Mouse (Mus musculus) lung, postnatal 25 days (tissue): ENCODE results near the gene Pde4b.

Source experiments
- DNase-seq: peaks from one replicate; pipeline ENCODE4 v3.0.0; 2022; ENCODE audit warnings: low spot score

Pde4b gene

DNA sequence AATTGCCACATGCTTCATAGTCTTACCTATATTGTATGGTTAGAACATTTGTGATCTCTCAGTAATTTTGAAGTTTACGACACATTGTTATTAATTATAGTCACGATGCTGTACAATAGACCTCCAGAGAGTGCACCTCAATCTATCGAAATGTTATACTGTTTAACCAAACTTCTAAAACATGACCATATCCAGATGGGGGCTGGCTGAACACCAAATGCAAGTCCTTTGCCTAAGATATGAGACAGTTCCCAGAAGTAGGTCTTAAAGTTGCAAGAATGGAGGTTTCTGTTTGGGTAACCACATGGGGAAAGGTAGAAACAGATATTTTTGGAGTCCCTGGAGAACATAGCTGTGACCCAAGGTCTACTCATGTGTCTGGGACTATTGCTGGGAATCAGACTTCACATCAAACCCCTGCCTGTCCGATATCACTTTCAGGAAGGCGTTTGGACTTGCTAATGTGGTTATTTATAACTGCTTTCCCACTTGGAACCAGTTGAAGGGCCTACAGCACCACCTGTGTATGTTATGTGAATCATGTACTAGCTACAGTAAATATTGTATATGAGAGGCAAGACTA is 452.3 kb downstream of the Pde4b start:
- no peak for DNase-seq

DNA sequence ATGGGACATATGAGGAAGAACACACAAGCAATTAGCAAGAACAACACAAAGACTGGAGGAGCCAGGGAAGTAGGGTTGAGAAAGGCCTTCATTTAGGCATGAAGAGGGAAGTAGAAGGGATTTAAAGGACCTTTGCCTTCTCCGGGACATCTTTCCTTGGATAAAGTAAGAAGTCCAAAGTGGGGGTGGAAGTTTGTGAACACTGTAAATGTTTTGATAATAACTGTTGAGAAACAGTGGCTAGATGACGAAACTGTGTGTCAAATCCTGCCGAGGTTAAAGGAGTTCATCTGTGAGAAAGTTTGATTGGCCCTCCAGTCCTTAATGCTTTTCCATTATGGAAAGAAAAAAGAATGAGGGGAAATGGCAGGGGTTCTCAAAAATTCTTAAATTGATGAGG is 455.6 kb downstream of the Pde4b start:
- DNase-seq, result no peak

DNA sequence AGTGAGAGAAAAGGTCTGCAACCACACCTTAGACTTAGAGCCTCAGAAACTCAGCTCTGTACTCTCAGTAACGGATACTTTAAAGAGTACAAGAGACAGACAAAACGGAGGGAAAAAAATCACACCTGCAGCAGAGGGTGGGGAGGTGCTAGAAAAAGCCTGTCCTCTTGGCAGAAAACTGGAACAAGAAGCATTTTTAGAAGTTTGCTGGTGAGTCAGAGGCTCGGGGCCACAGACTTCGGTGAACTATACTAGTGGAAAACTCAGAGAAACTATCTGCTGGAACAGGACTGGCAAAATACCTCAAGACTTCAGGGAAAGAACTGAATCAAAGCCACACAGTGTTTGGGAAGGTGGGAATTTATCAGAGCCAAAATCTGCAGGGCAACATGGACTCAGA is 457.9 kb downstream of the Pde4b start:
- DNase-seq, result no peak

- no peak for DNase-seq
Observed at GRCm38 (mm10) chr4:102555566-102555965, 468.2 kb downstream of the Pde4b start.

- DNase-seq, result no peak
Observed at GRCm38 (mm10) chr4:102557006-102557405, 469.7 kb downstream of the Pde4b start.

- no peak for DNase-seq
Observed at GRCm38 (mm10) chr4:102557508-102558220, 470.3 kb downstream of the Pde4b start.

DNA sequence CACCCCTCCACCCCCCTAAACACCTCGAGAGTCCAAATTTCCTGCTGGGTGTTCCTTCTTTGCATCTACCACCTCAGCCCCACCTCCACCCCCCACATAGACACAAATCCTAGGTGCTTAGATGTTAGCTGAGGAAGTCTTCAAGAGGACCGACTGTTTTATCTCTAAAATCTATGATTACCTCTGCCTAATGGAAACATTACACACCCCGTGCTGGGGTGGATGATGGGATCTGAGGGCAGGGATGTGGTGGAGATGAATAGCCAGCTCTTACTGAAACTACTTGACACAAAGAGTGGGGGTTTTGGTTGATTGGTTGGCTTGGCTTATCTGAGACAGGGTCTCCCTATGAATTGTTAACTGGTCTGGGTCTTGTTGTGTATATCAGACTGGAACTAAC is 471.0 kb downstream of the Pde4b start:
- DNase-seq, result no peak

GRCm38 (mm10) chr4:102560676-102561280 is 473.4 kb downstream of the Pde4b start:
- DNase-seq, result no peak

GRCm38 (mm10) chr4:102563273-102563855 is 476.0 kb downstream of the Pde4b start:
- DNase-seq, result no peak

- no peak for DNase-seq
Observed at GRCm38 (mm10) chr4:102564286-102564685, 476.9 kb downstream of the Pde4b start.

DNA sequence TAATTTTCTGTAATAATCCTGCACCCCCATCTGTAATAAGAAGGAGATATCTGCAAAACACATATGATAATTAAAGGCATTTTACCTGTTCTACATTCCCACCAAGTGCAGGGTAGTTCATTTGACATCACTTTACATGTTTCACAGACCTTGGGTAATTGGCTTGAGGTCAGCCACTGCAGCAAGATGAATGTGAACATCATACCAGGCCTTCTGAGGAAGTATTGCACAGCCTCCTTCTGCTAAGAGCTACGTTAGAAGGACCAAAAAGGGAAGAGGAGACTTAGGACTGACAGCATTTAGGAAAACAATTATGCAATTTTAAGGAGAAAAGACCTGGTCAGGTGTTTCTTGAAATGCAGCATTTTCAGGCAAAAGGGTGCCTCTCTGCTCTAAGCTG is 479.1 kb downstream of the Pde4b start:
- no peak for DNase-seq

GRCm38 (mm10) chr4:102567111-102567510 is 479.8 kb downstream of the Pde4b start:
- DNase-seq, result no peak

- no peak for DNase-seq
Observed at GRCm38 (mm10) chr4:102567676-102568254, 480.4 kb downstream of the Pde4b start.

DNA sequence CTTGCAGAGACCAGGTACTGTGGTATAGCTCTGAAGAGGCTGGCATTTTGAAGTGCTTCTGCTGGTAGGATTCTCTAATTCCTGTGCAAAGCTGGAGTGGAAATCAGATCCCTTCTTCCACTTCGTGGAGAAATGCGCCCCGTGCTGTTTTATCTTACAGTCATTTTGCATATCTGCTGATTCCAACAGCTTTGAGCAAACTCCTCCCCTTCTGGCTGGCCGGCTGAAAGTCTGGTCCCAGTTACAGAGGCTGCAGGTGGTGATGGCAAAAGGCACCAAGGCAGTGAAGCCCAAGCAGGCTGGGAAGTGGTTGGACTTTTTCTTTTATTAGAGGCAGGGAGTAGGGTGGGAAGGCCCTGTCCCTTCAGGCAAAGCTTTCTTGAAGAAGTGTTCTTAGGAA is 481.2 kb downstream of the Pde4b start:
- no peak for DNase-seq

DNA sequence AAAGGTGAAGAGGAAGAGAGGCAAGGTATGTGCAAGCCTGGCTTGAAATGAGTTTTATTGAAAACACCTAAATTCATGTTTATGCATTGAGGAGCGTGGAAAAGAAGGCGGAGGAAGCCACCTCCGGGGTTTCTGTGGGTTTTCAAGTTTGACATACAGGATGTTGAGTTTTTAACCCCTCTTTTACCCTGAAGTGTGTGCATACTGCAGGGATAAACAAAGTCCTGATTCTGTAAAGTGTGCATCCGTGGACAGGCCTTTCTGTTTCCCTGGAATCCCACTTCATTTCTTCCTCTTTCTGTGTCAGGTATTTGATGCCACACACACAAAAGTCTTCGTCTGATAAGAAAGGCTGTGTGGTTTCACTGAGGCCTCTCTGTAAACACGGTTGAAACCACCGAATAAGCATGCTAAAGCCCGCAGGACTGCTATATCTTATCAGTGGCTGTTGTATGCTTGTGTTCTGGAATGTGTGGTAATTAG is 481.8 kb downstream of the Pde4b start:
- peak; percentile 62 for DNase-seq

DNA sequence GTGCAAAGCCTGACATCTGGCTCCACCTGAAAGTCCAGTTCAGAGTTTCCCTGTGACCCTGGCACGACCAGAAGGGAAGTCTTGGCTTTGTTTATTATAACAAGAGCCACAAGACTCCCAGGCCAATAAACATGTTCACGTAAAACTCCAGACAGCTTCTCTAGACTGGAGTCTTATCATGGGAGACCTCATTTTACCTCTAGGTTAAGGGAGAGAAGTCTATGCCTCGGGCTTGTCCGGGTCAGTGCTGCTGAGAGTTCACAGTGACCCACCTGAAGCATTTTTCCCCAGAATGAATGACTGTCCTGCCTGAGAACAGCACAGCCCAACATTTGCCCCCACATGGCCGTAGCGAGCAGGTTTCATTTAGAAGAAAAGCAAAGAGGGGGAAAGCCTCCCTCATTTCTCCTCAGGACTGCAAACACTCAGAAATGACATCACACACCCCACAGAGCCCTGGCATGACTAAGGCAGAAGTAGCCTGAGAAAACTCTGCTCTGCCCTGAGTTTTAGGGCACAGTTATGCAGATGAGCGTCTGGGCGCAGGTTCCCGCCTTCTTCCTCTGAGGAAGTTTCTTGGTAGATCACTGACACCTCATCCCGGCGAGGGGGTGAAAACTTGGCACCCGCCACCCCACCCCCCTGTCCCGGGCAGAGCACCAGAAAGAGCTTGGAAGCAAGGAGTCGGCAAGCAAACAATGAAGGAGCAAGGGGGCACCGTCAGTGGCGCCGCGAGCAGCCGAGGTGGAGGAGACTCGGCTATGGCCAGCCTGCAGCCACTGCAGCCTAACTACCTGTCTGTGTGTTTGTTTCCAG is 482.8 kb downstream of the Pde4b start:
- DNase-seq, result peak; percentile 88

GRCm38 (mm10) chr4:102570766-102571411 is 483.5 kb downstream of the Pde4b start:
- DNase-seq, result no peak

GRCm38 (mm10) chr4:102572031-102572430 is 484.7 kb downstream of the Pde4b start:
- peak; percentile 53 for DNase-seq

- no peak for DNase-seq
Observed at GRCm38 (mm10) chr4:102572591-102572990, 485.2 kb downstream of the Pde4b start.

- DNase-seq, result no peak
Observed at GRCm38 (mm10) chr4:102573361-102573781, 486.0 kb downstream of the Pde4b start.

GRCm38 (mm10) chr4:102574226-102574625 is 486.9 kb downstream of the Pde4b start:
- peak; percentile 77 for DNase-seq
